Mouse (Mus musculus) stomach, embryonic 14.5 days (tissue): ENCODE results near the gene Wnt7b. TPM values are rescaled to one million over a fixed set of nuclear protein-coding genes. Genes with fewer than 3 reads are reported as not detected.
A peak's percentile ranks its signal among the peaks of the same experiment; 100 is the strongest.

Experiments
- ATAC-seq: fragments of 200-750 bp; cut with Nextera tagmentation; 2 replicates; pipeline ENCODE4 v1.8.0; 2017; ENCODE audit warnings: low read depth, moderate TSS enrichment; ENCODE audit not compliant: insufficient number of reproducible peaks, insufficient read depth, low FRiP score
- H3K27ac ChIP-seq: fragments of 300-500 bp; sonication (generic); 2 replicates; pipeline ENCODE4 v1.5.1; 2014; ENCODE audit warnings: mild to moderate bottlenecking, low read length, moderate library complexity, mixed read lengths
- H3K27me3 ChIP-seq: fragments of 300-500 bp; sonication (generic); 2 replicates; pipeline ENCODE4 v1.6.1; 2014; ENCODE audit warnings: low read length, control low read depth, mixed read lengths; ENCODE audit not compliant: control insufficient read depth, insufficient read depth
- H3K36me3 ChIP-seq: fragments of 300-500 bp; sonication (generic); 2 replicates; pipeline ENCODE4 v1.6.1; 2014; ENCODE audit warnings: mild to moderate bottlenecking, control low read depth, low read length, moderate library complexity, mixed read lengths; ENCODE audit not compliant: control insufficient read depth, insufficient read depth
- H3K4me1 ChIP-seq: fragments of 300-500 bp; sonication (generic); 2 replicates; pipeline ENCODE4 v1.6.1; 2014; ENCODE audit warnings: low read length, control low read depth, mixed read lengths; ENCODE audit not compliant: control insufficient read depth, insufficient read depth
- H3K4me2 ChIP-seq: fragments of 300-500 bp; sonication (generic); replicated peaks from 2 replicates; pipeline ENCODE4 v1.6.1; 2014; ENCODE audit warnings: low read depth, low read length, control low read depth
- H3K4me3 ChIP-seq: fragments of 300-500 bp; sonication (generic); 2 replicates; pipeline ENCODE4 v1.5.1; 2014; ENCODE audit warnings: low read depth, low read length, control low read depth
- H3K9ac ChIP-seq: fragments of 300-500 bp; sonication (generic); replicated peaks from 2 replicates; pipeline ENCODE4 v1.6.1; 2014; ENCODE audit warnings: low read depth, mild to moderate bottlenecking, control low read depth, low read length, moderate library complexity, mixed read lengths
- H3K9me3 ChIP-seq: fragments of 300-500 bp; sonication (generic); 2 replicates; pipeline ENCODE4 v1.6.1; 2016; ENCODE audit warnings: low read depth, low read length, control low read depth; ENCODE audit not compliant: control insufficient read depth
- WGBS: fragments of 180-500 bp; shearing (Covaris S2); extraction: QIAGEN DNeasy Blood & Tissue Kit; methylation state at CpG from one replicate; pipeline ENCODE4 v1.1.7; 2014; 5-methylcytosine and 5-hydroxymethylcytosine counted together
- polyA plus RNA-seq: library from polyadenylated mRNA; unstranded; fragments of >200 nt; fragmentation: Nextera tagmentation; extraction: Ambion mirVana; gene quantifications from 2 replicates; pipeline ENCODE4 v1.2.1, GENCODE M21; 2014

Wnt7b gene
- polyA plus RNA-seq, 1 experiment from 2014 or later, result 0.75 TPM

DNA sequence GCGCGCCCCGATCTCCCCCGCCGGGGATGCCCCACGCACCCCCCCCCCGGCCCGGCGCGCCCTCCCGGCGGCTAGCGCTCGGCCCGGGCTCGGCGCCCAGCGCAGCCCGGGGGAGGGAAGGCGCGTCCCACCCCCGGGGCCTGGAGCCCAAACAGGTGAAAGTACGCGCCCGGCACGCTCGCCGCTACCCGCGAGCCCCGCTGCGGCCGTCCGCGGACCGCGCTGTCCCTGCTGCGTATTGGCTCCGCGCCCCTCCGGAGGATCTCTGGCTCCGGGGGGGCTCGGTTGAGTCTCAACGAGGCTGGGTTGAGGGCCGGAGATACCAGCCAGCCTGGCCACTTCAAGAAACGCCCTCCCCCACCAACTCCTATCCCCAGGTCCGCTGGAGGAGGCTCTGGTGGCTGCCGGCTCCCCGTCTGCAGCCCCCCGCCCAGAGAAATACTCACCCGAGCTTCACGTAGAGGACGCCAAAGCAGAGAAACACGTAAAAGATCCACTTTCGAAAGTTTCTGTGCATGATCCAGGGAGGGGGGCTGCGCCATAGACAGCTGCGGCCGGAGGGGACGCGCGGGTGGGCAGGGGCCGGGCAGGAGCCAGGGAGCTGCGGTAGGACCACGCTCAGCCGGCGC lies 1.2 kb downstream of the Wnt7b start:
- H3K9me3 ChIP-seq, result no peaks in the 10 kb centered on the region
- peaks cover 74% of the 10 kb centered on the region for H3K27me3 ChIP-seq
- H3K4me1 ChIP-seq, result peaks cover 30% of the 10 kb centered on the region
- 1% methylated on average over 55 of the region's 66 CpGs for WGBS
- H3K27ac ChIP-seq, result no peak overlapping the region
- H3K36me3 ChIP-seq, result no peaks in the 10 kb centered on the region
- no peak for ATAC-seq
- H3K4me3 ChIP-seq, result peak overlapping the region; percentile 47
- no peak overlapping the region; the same call in 1 of the 2 replicates for H3K9ac ChIP-seq
- H3K4me2 ChIP-seq, result peak overlapping the region; percentile 98

DNA sequence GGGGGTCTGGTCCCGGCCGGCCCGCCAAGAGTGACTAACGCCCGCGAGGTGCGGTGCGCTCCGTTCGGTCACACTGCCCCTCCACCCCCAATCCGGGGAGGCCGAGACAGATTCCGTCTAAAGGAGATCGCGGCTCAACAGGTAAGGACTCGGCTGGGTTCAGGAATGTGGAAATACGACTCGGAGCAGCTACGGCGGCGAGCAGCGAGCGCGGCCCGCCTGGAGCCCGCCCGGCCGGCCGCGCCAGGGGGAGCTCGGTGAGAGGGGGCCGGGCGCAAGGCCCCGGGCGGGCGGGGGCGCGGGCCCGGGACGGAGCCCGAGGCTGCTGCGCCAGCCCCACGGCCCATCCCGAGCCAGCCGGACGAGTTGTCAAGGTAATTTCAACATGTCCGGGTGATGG lies 1.8 kb downstream of the Wnt7b start:
- under 1% methylated on average over 46 of the region's 47 CpGs for WGBS
- H3K4me2 ChIP-seq, result peak overlapping the region; percentile 98

DNA sequence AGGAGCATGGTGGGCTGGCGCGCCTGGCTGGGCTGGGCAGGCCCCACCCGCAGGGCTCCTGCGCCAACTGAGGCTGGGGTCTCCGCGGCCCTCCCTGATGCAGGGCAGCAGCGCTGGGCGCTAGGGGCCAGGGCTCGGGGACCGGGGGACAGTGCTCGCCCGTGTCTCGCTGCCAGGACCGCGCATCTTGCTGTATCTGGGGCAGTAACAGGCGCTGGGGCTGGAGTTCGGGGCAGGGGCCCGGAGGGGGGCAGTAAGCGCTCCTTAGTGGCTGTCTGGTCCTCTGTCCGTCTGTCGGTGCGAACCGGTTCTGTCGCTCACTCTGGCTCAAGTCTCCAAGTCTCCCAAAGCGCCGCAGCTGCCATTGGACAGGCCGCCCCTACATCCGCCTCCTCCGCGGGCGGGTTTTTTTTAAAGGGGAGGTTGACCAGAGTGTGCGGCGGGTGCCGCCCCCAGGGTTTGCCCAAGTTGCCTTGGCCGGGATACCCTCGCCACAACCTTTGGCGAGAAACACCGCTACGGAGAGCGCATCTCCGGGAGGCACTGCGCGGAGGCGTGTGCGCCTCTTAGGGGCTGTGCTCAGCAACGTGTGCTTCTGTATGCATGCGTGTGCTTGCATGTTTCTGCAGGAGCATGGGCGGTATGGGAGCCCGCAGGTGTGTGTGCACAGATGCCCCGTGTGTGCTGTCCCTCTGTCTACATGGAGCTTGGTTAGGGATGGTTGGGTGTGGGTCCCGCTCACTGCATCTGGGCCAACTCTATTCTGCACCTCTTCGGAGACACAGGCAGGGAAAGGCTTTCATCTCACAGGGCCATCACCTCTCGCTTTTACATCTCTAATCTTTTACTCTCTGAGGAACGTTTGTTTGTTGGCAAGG lies 4.5 kb downstream of the Wnt7b start:
- no peak overlapping the region for H3K9ac ChIP-seq
- H3K4me2 ChIP-seq, result peak overlapping the region; percentile 39
- H3K27me3 ChIP-seq, result peaks cover 82% of the 10 kb centered on the region
- 2% methylated on average over 54 of the region's 54 CpGs for WGBS
- H3K9me3 ChIP-seq, result no peaks in the 10 kb centered on the region
- no peak for ATAC-seq
- no peaks in the 10 kb centered on the region for H3K36me3 ChIP-seq
- H3K4me1 ChIP-seq, result peaks cover 31% of the 10 kb centered on the region
- peak overlapping the region; percentile 24 for H3K4me3 ChIP-seq
- no peak overlapping the region for H3K27ac ChIP-seq

More for the DNA sequence above, 1.8 kb downstream of the Wnt7b start:
- H3K4me1 ChIP-seq, result peaks cover 31% of the 10 kb centered on the region
- no peaks in the 10 kb centered on the region for H3K9me3 ChIP-seq
- no peaks in the 10 kb centered on the region for H3K36me3 ChIP-seq
- H3K27ac ChIP-seq, result no peak overlapping the region
- H3K4me3 ChIP-seq, result peak overlapping the region; percentile 47
- no peak; the same call in 1 of the 2 replicates for ATAC-seq
- H3K27me3 ChIP-seq, result peaks cover 80% of the 10 kb centered on the region
- no peak overlapping the region; the same call in 1 of the 2 replicates for H3K9ac ChIP-seq

DNA sequence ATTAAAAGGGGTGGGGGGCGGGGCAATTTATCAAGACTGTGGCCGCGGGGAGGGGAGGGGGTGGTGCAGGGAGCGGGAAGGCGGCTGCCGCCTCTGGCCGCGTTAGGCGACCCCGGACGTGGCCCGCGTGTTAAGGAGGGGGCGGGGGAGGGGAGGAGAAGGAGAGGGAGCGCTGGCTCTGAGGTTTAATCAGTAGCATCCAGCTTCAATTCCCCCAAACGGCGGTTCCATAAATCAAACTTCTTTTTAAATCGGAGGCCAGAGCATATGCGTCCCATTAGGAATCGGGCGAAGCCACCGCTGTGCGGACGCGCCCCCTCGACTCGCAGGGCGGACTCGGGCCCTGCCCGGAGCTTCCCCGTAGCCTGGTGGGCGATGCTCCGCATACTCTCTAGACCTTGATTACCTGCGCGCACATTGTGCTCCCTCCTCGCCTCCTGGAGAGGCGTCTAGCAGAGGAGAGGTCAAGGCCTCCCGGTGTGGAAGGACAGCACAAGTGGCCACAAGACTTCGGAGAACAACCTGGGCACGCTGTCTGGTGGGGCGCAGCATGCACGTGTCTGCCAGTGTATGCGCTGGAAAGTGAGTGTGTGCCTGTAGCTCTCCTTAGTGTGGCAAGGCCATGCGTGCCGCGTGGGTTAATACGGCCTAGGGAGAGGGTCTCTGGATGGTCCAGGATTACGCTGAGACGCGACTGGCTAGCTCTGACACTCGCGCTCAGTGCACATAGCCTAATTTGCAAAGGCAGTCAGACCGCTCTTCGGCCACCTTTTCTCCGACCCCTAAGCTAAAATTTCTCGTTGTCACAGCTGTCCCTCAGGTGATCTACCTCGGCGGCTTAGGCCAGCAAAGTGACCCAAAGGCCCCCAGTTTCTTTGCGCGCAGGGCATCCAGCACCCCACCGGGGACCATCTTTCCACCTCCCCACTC lies 5.5 kb downstream of the Wnt7b start:
- Histone ChIP-seq H3K27me3 (peaks cover 72% of the 10 kb centered on the region), H3K4me1 (peaks cover 31% of the 10 kb centered on the region), H3K9me3 (no peaks in the 10 kb centered on the region), H3K9ac (no peak overlapping the region), H3K4me3 (peak overlapping the region; percentile 24), H3K36me3 (no peaks in the 10 kb centered on the region), H3K27ac (no peak overlapping the region), H3K4me2 (peak overlapping the region; percentile 39)
- WGBS, result under 1% methylated on average over 57 of the region's 61 CpGs
- ATAC-seq, result no peak

DNA sequence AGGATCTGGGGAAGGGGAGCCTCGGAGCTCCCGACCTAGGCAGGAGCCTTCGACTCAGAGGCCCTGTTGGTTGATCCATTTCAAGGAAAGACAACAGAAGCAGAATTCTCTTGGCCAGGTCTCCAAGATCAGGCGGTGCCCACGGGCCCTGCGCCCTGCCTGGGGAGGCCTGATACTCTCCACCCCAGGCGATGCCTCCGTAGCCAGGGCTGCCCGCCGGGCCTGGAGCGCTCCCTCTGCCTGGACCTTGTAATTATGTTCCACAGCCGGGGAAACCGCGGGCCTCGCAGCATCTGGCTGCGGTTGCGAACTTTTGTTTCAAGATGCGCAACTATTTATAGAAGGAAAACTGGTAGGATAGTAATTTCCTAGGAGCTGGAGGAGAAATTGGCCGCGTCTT lies 6.2 kb downstream of the Wnt7b start:
- ATAC-seq, result no peak
- H3K27ac ChIP-seq, result no peak overlapping the region
- H3K4me3 ChIP-seq, result peak overlapping the region; percentile 24; the same call in 1 of the 2 replicates
- H3K4me1 ChIP-seq, result peaks cover 26% of the 10 kb centered on the region
- H3K27me3 ChIP-seq, result peaks cover 66% of the 10 kb centered on the region
- 4% methylated on average over 20 of the region's 20 CpGs for WGBS
- H3K9me3 ChIP-seq, result no peaks in the 10 kb centered on the region
- H3K4me2 ChIP-seq, result peak overlapping the region; percentile 39
- H3K36me3 ChIP-seq, result no peaks in the 10 kb centered on the region
- H3K9ac ChIP-seq, result no peak overlapping the region

DNA sequence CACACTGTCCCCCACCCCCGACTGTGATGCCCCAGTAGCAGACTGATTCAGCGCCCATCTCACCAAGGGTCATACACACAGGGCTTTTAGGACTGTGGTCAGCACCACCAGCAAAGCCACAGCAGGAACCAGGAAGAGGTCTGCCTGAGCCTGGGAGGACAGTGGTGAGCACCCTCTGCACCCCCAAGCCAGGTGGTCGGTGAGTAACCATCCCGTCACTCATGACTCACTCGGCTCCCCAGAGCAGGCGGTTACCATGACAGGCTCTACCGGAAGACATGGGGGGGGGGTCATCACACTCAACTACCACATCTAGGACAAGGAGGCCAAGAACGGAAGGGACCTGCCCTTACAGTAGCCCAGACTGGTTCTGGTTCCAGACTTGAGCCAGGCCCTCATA lies 7.7 kb downstream of the Wnt7b start:
- Histone ChIP-seq H3K27me3 (peaks cover 52% of the 10 kb centered on the region), H3K4me2 (no peak overlapping the region), H3K9me3 (no peaks in the 10 kb centered on the region), H3K4me3 (no peak overlapping the region), H3K27ac (no peak overlapping the region), H3K9ac (no peak overlapping the region), H3K36me3 (no peaks in the 10 kb centered on the region), H3K4me1 (peaks cover 18% of the 10 kb centered on the region)
- 81% methylated on average over 8 of the region's 8 CpGs for WGBS
- ATAC-seq, result no peak

DNA sequence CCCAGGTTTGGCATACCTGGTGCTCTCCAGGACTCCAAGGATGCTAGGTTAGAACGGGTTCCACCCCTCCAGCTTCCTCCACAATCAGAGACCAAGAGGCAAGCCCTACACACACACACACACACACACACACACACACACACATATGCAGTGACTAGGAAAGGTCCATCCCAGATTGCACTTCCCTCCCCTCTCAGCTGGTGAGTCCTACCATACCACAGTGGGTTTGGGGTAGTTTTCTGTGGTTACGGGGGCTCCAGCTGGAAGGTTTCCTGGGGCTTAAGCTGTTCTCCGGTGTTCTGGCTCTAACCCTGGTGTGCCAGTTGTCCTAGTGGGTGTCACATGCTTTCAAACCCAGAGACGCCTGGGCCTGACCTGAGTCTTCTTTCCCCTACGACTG lies 8.2 kb downstream of the Wnt7b start:
- no peaks in the 10 kb centered on the region for H3K36me3 ChIP-seq
- peaks cover 18% of the 10 kb centered on the region for H3K4me1 ChIP-seq
- WGBS, result 69% methylated on average over 5 of the region's 5 CpGs
- H3K4me2 ChIP-seq, result no peak overlapping the region
- no peak overlapping the region for H3K4me3 ChIP-seq
- H3K27me3 ChIP-seq, result peaks cover 48% of the 10 kb centered on the region
- no peak overlapping the region for H3K27ac ChIP-seq
- no peaks in the 10 kb centered on the region for H3K9me3 ChIP-seq
- H3K9ac ChIP-seq, result no peak overlapping the region
- no peak for ATAC-seq
